Mouse (Mus musculus): ENCODE results near the gene Dlx5. TPM values are rescaled to one million over a fixed set of nuclear protein-coding genes. Genes with fewer than 3 reads are reported as not detected.

Dlx5 gene
- total RNA-seq, 2 experiments from 2014 or later, result 0.31 to 1.2 TPM

- DNase-seq (ENCODE audit: low spot score in 2 of 2), result no peak
Observed at GRCm38 (mm10) chr6:6876731-6877130, 5.2 kb downstream of the Dlx5 start.

GRCm38 (mm10) chr6:6876231-6876630, 5.7 kb downstream of the Dlx5 start:
- no peak for DNase-seq (ENCODE audit: low spot score in 2 of 2)

- DNase-seq (ENCODE audit: low spot score in 2 of 2), result no peak
Observed at GRCm38 (mm10) chr6:6875676-6876075, 6.2 kb downstream of the Dlx5 start.

GRCm38 (mm10) chr6:6875136-6875535, 6.7 kb downstream of the Dlx5 start:
- DNase-seq (ENCODE audit: low spot score in 2 of 2), result no peak

- DNase-seq (ENCODE audit: low spot score in 2 of 2), result no peak
Observed at GRCm38 (mm10) chr6:6874073-6874771, 7.7 kb downstream of the Dlx5 start.

- DNase-seq (ENCODE audit: low spot score in 2 of 2), result no peak
Observed at GRCm38 (mm10) chr6:6873476-6874072, 8.3 kb downstream of the Dlx5 start.

GRCm38 (mm10) chr6:6872873-6873272, 9.0 kb downstream of the Dlx5 start:
- no peak for DNase-seq (ENCODE audit: low spot score in 2 of 2)

- no peak for DNase-seq (ENCODE audit: low spot score in 2 of 2)
Observed at GRCm38 (mm10) chr6:6871692-6872091, 10.2 kb downstream of the Dlx5 start.

- DNase-seq (ENCODE audit: low spot score in 2 of 2), result no peak
Observed at GRCm38 (mm10) chr6:6870876-6871420, 10.9 kb downstream of the Dlx5 start.

GRCm38 (mm10) chr6:6869961-6870800, 11.7 kb downstream of the Dlx5 start:
- no peak for DNase-seq (ENCODE audit: low spot score in 2 of 2)

- no peak for DNase-seq (ENCODE audit: low spot score in 2 of 2)
Observed at GRCm38 (mm10) chr6:6869041-6869685, 12.7 kb downstream of the Dlx5 start.

GRCm38 (mm10) chr6:6867031-6867430, 14.9 kb downstream of the Dlx5 start:
- no peak for DNase-seq (ENCODE audit: low spot score in 2 of 2)

GRCm38 (mm10) chr6:6864441-6865440, 17.1 kb downstream of the Dlx5 start:
- DNase-seq (ENCODE audit: low spot score in 2 of 2), result no peak

- no peak for DNase-seq (ENCODE audit: low spot score in 2 of 2)
Observed at GRCm38 (mm10) chr6:6863955-6864354, 17.9 kb downstream of the Dlx5 start.

- no peak for DNase-seq (ENCODE audit: low spot score in 2 of 2)
Observed at GRCm38 (mm10) chr6:6863160-6863870, 18.6 kb downstream of the Dlx5 start, which contains the start of gene Dlx6. TSS of gene Dlx6 (plus strand) at chr6:6863334.

- no peak for DNase-seq (ENCODE audit: low spot score in 2 of 2)
Observed at GRCm38 (mm10) chr6:6862611-6863010, 19.3 kb downstream of the Dlx5 start.

- DNase-seq (ENCODE audit: low spot score in 2 of 2), result no peak
Observed at GRCm38 (mm10) chr6:6861798-6862428, 20.0 kb downstream of the Dlx5 start.

GRCm38 (mm10) chr6:6861086-6861797, 20.6 kb downstream of the Dlx5 start:
- DNase-seq (ENCODE audit: low spot score in 2 of 2), result no peak
